Mouse (Mus musculus) midbrain, embryonic 10.5 days (tissue): ENCODE measurements around the gene Lif. TPM values are rescaled to one million over a fixed set of nuclear protein-coding genes. Genes with fewer than 3 reads are reported as not detected.
A peak's percentile ranks its signal among the peaks of the same experiment; 100 is the strongest.

Experiments used
- DNase-seq: peaks from one replicate; pipeline ENCODE4 v3.0.0-alpha.2; 2017; ENCODE audit warnings: low spot score
- H3K27ac ChIP-seq: fragments of 300-500 bp; sonication (generic); replicated peaks from 2 replicates; pipeline ENCODE4 v1.5.1; 2016; ENCODE audit warnings: mild to moderate bottlenecking
- H3K27me3 ChIP-seq: fragments of 300-500 bp; sonication (generic); 2 replicates; pipeline ENCODE4 v1.6.1; 2016; ENCODE audit warnings: low read depth, mild to moderate bottlenecking; ENCODE audit not compliant: poor library complexity, severe bottlenecking
- H3K36me3 ChIP-seq: fragments of 300-500 bp; sonication (generic); 2 replicates; pipeline ENCODE4 v1.6.1; 2016; ENCODE audit warnings: mild to moderate bottlenecking, moderate library complexity
- H3K4me1 ChIP-seq: fragments of 300-500 bp; sonication (generic); 2 replicates; pipeline ENCODE4 v1.6.1; 2016
- H3K4me3 ChIP-seq: fragments of 300-500 bp; sonication (generic); 2 replicates; pipeline ENCODE4 v1.5.1; 2016; ENCODE audit warnings: mild to moderate bottlenecking, moderate library complexity
- H3K9me3 ChIP-seq: fragments of 300-500 bp; sonication (generic); replicated peaks from 2 replicates; pipeline ENCODE4 v1.6.1; 2016; ENCODE audit warnings: mild to moderate bottlenecking
- WGBS: fragments of 180-500 bp; shearing (Covaris S2); methylation state at CpG from one replicate; pipeline ENCODE4 v1.1.7; 2016; 5-methylcytosine and 5-hydroxymethylcytosine counted together
- polyA plus RNA-seq: library from polyadenylated mRNA; unstranded; fragments of >200 nt; fragmentation: Nextera tagmentation; extraction: Ambion mirVana; gene quantifications from 2 replicates; pipeline ENCODE4 v1.2.1, GENCODE M21; 2016

Lif gene
- polyA plus RNA-seq, 1 experiment from 2014 or later: 0.21 TPM

GRCm38 (mm10) chr11:4220443-4221400, 36.6 kb upstream of the Lif start:
- peaks cover 33% of the 10 kb centered on the region for H3K4me1 ChIP-seq
- H3K27me3 ChIP-seq: peaks cover 30% of the 10 kb centered on the region
- 46% methylated on average over 28 of the region's 28 CpGs for WGBS
- peaks cover 4% of the 10 kb centered on the region; the same call in 1 of the 2 replicates for H3K9me3 ChIP-seq
- peaks cover 4% of the 10 kb centered on the region for H3K36me3 ChIP-seq
- H3K27ac ChIP-seq: 0 out of 2 replicates have a peak overlapping the region, but pooled peaks have one; percentile 2
- H3K4me3 ChIP-seq: no peak overlapping the region
- DNase-seq: peak; percentile 72

DNA sequence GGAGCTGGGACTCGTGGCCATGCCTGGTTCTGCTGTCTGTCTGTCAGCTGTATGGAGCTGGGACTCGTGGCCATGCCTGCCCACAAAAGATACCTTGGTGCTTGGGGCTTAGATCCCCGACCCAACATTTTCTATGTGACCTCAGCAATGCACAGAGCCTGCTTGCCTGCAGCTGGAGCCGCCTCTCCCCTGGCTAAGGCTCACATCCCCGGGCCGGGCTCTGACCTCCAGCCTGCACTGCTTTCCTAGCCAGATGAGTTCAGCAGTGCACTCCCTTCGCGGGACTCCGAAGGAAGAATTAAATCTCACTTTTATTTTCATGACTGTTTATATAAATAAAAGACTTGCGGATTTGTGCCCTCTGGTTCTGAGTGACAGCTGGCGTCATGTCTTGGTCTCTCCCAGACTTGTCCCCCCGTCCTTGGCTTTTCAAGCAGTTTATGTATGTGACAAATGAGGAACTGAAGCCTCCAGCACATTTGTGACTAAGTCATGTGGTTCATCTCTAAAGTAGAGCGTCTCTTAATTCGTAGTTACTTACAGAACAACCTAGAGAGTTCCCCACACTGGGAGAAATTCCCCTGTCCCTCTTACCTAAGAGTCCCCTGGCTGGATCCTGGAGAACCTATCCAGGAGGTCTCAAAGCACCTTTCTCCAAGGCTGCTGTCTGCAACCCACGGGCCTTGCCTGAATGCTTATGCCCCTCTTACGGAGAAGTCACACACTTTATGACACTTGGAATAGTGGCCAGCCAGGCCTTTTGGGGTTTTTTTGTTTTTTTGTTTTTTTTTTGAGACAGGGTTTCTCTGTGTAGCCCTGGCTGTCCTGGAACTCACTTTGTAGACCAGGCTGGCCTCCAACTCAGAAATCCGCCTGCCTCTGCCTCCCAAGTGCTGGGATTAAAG, 35.1 kb upstream of the Lif start:
- Histone ChIP-seq H3K27ac (no peak overlapping the region), H3K27me3 (peaks cover 30% of the 10 kb centered on the region), H3K4me3 (no peak overlapping the region), H3K9me3 (peaks cover 4% of the 10 kb centered on the region; the same call in 1 of the 2 replicates), H3K4me1 (peaks cover 33% of the 10 kb centered on the region), H3K36me3 (no peaks in the 10 kb centered on the region)
- WGBS: 82% methylated on average over 17 of the region's 17 CpGs
- DNase-seq: no peak

GRCm38 (mm10) chr11:4223393-4224188, 33.8 kb upstream of the Lif start:
- peak overlapping the region; percentile 28; the same call in 1 of the 2 replicates for H3K27ac ChIP-seq
- H3K4me3 ChIP-seq: peak overlapping the region; percentile 21; the same call in 1 of the 2 replicates
- peaks cover 26% of the 10 kb centered on the region for H3K4me1 ChIP-seq
- 29% methylated on average over 7 of the region's 7 CpGs for WGBS
- no peaks in the 10 kb centered on the region for H3K9me3 ChIP-seq
- peaks cover 17% of the 10 kb centered on the region for H3K27me3 ChIP-seq
- DNase-seq: no peak
- no peaks in the 10 kb centered on the region for H3K36me3 ChIP-seq

DNA sequence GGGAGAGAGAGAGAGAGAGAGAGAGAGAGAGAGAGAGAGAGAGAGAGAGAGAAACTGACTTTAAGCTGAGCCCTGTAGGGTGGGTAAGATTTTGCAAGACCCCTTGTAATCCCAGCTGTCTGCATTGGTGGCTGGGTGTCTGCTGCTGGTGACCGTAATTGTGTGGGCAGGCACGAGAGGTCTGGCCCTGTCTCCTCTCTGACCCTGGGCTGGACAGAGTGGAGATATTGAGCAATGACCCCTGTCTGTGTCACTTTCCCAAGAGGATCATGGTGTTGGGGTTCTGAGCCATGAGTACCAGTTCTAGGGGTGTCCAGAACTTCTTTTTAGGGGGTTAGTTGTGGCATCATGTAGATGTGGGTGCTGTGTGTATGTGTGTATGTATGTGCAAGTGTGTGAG, 33.1 kb upstream of the Lif start:
- H3K27me3 ChIP-seq: peaks cover 11% of the 10 kb centered on the region
- no peaks in the 10 kb centered on the region for H3K9me3 ChIP-seq
- peaks cover 21% of the 10 kb centered on the region for H3K4me1 ChIP-seq
- no peak overlapping the region for H3K4me3 ChIP-seq
- H3K27ac ChIP-seq: no peak overlapping the region
- 42% methylated on average over 2 of the region's 2 CpGs for WGBS
- H3K36me3 ChIP-seq: no peaks in the 10 kb centered on the region
- DNase-seq: no peak

- WGBS: 82% methylated on average over 5 of the region's 5 CpGs
- Histone ChIP-seq H3K4me1 (peaks cover 12% of the 10 kb centered on the region), H3K4me3 (no peak overlapping the region), H3K27me3 (no peaks in the 10 kb centered on the region), H3K27ac (no peak overlapping the region), H3K36me3 (no peaks in the 10 kb centered on the region), H3K9me3 (no peaks in the 10 kb centered on the region)
- no peak for DNase-seq
Observed at GRCm38 (mm10) chr11:4226569-4227325, 30.6 kb upstream of the Lif start.

DNA sequence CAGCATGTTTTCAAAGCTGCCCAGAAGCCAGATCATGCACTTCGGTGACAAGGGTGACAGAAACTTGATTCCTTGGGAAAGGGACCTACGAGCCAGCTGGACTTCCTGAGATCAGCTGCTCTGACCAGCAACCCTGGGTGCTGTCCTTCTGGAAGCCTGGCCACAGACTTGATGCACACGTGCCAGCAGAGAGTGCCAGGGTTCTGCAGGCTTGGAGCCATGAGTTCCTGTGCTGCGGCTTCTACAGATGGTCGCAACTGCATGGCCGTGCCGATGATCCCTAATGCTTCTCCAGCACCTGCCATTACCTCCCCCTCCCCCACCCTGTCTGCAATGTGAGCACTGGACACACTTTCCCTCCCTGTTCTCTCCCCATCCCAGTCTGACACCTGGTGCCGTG, 28.9 kb upstream of the Lif start:
- Histone ChIP-seq H3K4me1 (peaks cover 12% of the 10 kb centered on the region), H3K27me3 (no peaks in the 10 kb centered on the region), H3K27ac (no peak overlapping the region), H3K4me3 (no peak overlapping the region), H3K9me3 (no peaks in the 10 kb centered on the region), H3K36me3 (no peaks in the 10 kb centered on the region)
- no peak for DNase-seq
- WGBS: 62% methylated on average over 8 of the region's 8 CpGs

- H3K4me1 ChIP-seq: peaks cover 12% of the 10 kb centered on the region
- H3K27ac ChIP-seq: 0 out of 2 replicates have a peak overlapping the region, but pooled peaks have one; percentile 23
- no peak for DNase-seq
- WGBS: 67% methylated on average over 4 of the region's 4 CpGs
- H3K9me3 ChIP-seq: no peaks in the 10 kb centered on the region
- H3K36me3 ChIP-seq: no peaks in the 10 kb centered on the region
- no peaks in the 10 kb centered on the region for H3K27me3 ChIP-seq
- no peak overlapping the region for H3K4me3 ChIP-seq
Observed at GRCm38 (mm10) chr11:4229841-4230240, 27.5 kb upstream of the Lif start.

DNA sequence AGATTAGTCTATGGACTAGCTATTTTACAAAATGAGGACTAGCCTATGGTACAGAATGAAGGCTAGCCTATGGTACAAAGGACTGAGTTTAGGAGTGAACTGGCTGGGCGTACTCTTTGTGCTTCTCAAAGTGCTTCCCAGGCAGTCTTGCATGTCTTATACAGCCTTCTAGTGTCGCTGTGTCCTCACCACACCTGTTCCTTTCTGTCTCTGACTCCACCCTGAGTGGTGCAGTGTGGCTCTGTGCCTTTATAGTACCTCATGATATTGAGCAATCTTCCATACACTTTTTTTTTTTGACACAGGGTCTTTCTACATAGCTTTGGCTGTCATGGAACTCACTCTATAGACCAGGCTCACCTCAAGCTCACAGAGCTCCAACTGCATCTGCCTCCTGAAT, 25.9 kb upstream of the Lif start:
- no peak overlapping the region for H3K4me3 ChIP-seq

GRCm38 (mm10) chr11:4232644-4233043, 24.7 kb upstream of the Lif start:
- no peak for DNase-seq
- H3K27ac ChIP-seq: no peak overlapping the region
- H3K9me3 ChIP-seq: no peaks in the 10 kb centered on the region
- WGBS: 80% methylated on average over 12 of the region's 12 CpGs
- H3K4me3 ChIP-seq: no peak overlapping the region
- H3K36me3 ChIP-seq: no peaks in the 10 kb centered on the region
- H3K4me1 ChIP-seq: peaks cover 14% of the 10 kb centered on the region
- H3K27me3 ChIP-seq: no peaks in the 10 kb centered on the region

More for the DNA sequence above, 25.9 kb upstream of the Lif start:
- WGBS: 98% methylated on average over 2 of the region's 2 CpGs
- no peak for DNase-seq
- Histone ChIP-seq H3K27me3 (no peaks in the 10 kb centered on the region), H3K4me1 (peaks cover 14% of the 10 kb centered on the region), H3K9me3 (no peaks in the 10 kb centered on the region), H3K36me3 (no peaks in the 10 kb centered on the region), H3K27ac (no peak overlapping the region)

- H3K4me3 ChIP-seq: no peak overlapping the region
- WGBS: 91% methylated on average over 6 of the region's 6 CpGs
- H3K27ac ChIP-seq: no peak overlapping the region
- 0 out of 2 replicates have a peak, but pooled peaks cover 2% of the 10 kb centered on the region for H3K4me1 ChIP-seq
- no peaks in the 10 kb centered on the region for H3K9me3 ChIP-seq
- no peak for DNase-seq
- H3K27me3 ChIP-seq: no peaks in the 10 kb centered on the region
- H3K36me3 ChIP-seq: no peaks in the 10 kb centered on the region
Observed at GRCm38 (mm10) chr11:4235052-4235655, 22.2 kb upstream of the Lif start.
